Mouse (Mus musculus): ENCODE data around the gene Zfp872. TPM values are rescaled to one million over a fixed set of nuclear protein-coding genes. Genes with fewer than 3 reads are reported as not detected.
A peak's percentile ranks its signal among the peaks of the same experiment; 100 is the strongest.
"Not testable (repeated sequence)": the region's sequence is repeated elsewhere in the genome, so short reads cannot be mapped to it uniquely, and the experiment has no call there.

Gene Zfp872
- polyA plus RNA-seq, 1 experiment, result 0.52 TPM

- Histone ChIP-seq H3K27ac (replicated peaks; ENCODE audit: low read depth, low read length) (peak within 1 kb of the TSS; percentile 89), H3K4me3 (ENCODE audit: insufficient read depth, low read depth, low read length) (peak within 1 kb of the TSS; percentile 95), H3K4me1 (ENCODE audit: control insufficient read depth, insufficient read depth, insufficient read length, low read length) (no peaks in the 10 kb centered on the region)
These were observed 37.9 kb downstream of the Zfp872 start, which contains the start of gene Zfp809 for GRCm38 (mm10) chr9:22225581-22226388. Gene Zfp809, plus strand, starts transcription at chr9:22225714.

- H3K4me1 ChIP-seq (ENCODE audit: control insufficient read depth, insufficient read depth, insufficient read length, low read length); H3K27ac ChIP-seq (replicated peaks; ENCODE audit: low read depth, low read length): not testable (repeated sequence)
- H3K4me3 ChIP-seq (ENCODE audit: insufficient read depth, low read depth, low read length), result peak overlapping the region; percentile 95
These were observed 38.4 kb downstream of the Zfp872 start for GRCm38 (mm10) chr9:22226389-22226673.

- H3K4me1 ChIP-seq (ENCODE audit: control insufficient read depth, insufficient read depth, insufficient read length, low read length), result no peaks in the 10 kb centered on the region
- H3K27ac ChIP-seq (replicated peaks; ENCODE audit: low read depth, low read length), result no peak overlapping the region
- H3K4me3 ChIP-seq (ENCODE audit: insufficient read depth, low read depth, low read length), result peak overlapping the region; percentile 20; the same call in 1 of the 2 replicates
These were observed 39.0 kb downstream of the Zfp872 start for GRCm38 (mm10) chr9:22226846-22227245.

GRCm38 (mm10) chr9:22229386-22230026 lies 41.6 kb downstream of the Zfp872 start:
- H3K4me3 ChIP-seq (ENCODE audit: insufficient read depth, low read depth, low read length), result no peak overlapping the region
- no peaks in the 10 kb centered on the region for H3K4me1 ChIP-seq (ENCODE audit: control insufficient read depth, insufficient read depth, insufficient read length, low read length)
- H3K27ac ChIP-seq (replicated peaks; ENCODE audit: low read depth, low read length), result no peak overlapping the region

- H3K4me1 ChIP-seq (ENCODE audit: control insufficient read depth, insufficient read depth, insufficient read length, low read length), result no peaks in the 10 kb centered on the region
- no peak overlapping the region for H3K4me3 ChIP-seq (ENCODE audit: insufficient read depth, low read depth, low read length)
- H3K27ac ChIP-seq (replicated peaks; ENCODE audit: low read depth, low read length), result no peak overlapping the region
These were observed 42.2 kb downstream of the Zfp872 start for GRCm38 (mm10) chr9:22230061-22230460.

GRCm38 (mm10) chr9:22230556-22230955 lies 42.7 kb downstream of the Zfp872 start:
- Histone ChIP-seq H3K4me1 (ENCODE audit: control insufficient read depth, insufficient read depth, insufficient read length, low read length) (no peaks in the 10 kb centered on the region), H3K4me3 (ENCODE audit: insufficient read depth, low read depth, low read length) (no peak overlapping the region), H3K27ac (replicated peaks; ENCODE audit: low read depth, low read length) (no peak overlapping the region)

GRCm38 (mm10) chr9:22240001-22240400 lies 52.1 kb downstream of the Zfp872 start:
- Histone ChIP-seq H3K4me3 (ENCODE audit: insufficient read depth, low read depth, low read length) (no peak overlapping the region), H3K4me1 (ENCODE audit: control insufficient read depth, insufficient read depth, insufficient read length, low read length) (no peaks in the 10 kb centered on the region), H3K27ac (replicated peaks; ENCODE audit: low read depth, low read length) (no peak overlapping the region)

- Histone ChIP-seq H3K4me1 (ENCODE audit: control insufficient read depth, insufficient read depth, insufficient read length, low read length) (no peaks in the 10 kb centered on the region), H3K4me3 (ENCODE audit: insufficient read depth, low read depth, low read length) (no peak overlapping the region), H3K27ac (replicated peaks; ENCODE audit: low read depth, low read length) (no peak overlapping the region)
These were observed 56.4 kb downstream of the Zfp872 start for GRCm38 (mm10) chr9:22244242-22244641.

Other genes starting within 250 kb of the Zfp872 start
- 11.6 and 15.4 TPM in 2 replicates for gene Swsap1, start 232.3 kb upstream of the Zfp872 start, polyA plus RNA-seq (2012; ENCODE audit: insufficient read depth, insufficient read length, missing spikeins)
- 1.3 and 1.7 TPM in 2 replicates for gene Epor, start 224.6 kb upstream of the Zfp872 start, polyA plus RNA-seq (2012; ENCODE audit: insufficient read depth, insufficient read length, missing spikeins)
- gene Rgl3, start 198.6 kb upstream of the Zfp872 start, polyA plus RNA-seq (2012; ENCODE audit: insufficient read depth, insufficient read length, missing spikeins), result 9.2 and 10.4 TPM in 2 replicates
- gene Ccdc151, start 185.5 kb upstream of the Zfp872 start, polyA plus RNA-seq (2012; ENCODE audit: insufficient read depth, insufficient read length, missing spikeins), result not detected in 2 replicates
- 33.1 and 40.1 TPM in 2 replicates for gene Prkcsh, start 185.3 kb upstream of the Zfp872 start, polyA plus RNA-seq (2012; ENCODE audit: insufficient read depth, insufficient read length, missing spikeins)
- 0.91 and 2.0 TPM in 2 replicates for gene Elavl3, start 136.1 kb upstream of the Zfp872 start, polyA plus RNA-seq (2012; ENCODE audit: insufficient read depth, insufficient read length, missing spikeins)
- gene Gm49318, start 116.8 kb upstream of the Zfp872 start, polyA plus RNA-seq (2012; ENCODE audit: insufficient read depth, insufficient read length, missing spikeins), result not detected in 2 replicates
- 2.1 and 4.8 TPM in 2 replicates for gene Zfp653, start 116.7 kb upstream of the Zfp872 start, polyA plus RNA-seq (2012; ENCODE audit: insufficient read depth, insufficient read length, missing spikeins)
- 95.3 and 111 TPM in 2 replicates for gene Ecsit, start 102.7 kb upstream of the Zfp872 start, polyA plus RNA-seq (2012; ENCODE audit: insufficient read depth, insufficient read length, missing spikeins)
- 1.9 and 5.7 TPM in 2 replicates for gene Cnn1, start 88.9 kb upstream of the Zfp872 start, polyA plus RNA-seq (2012; ENCODE audit: insufficient read depth, insufficient read length, missing spikeins)
- 101 and 117 TPM in 2 replicates for gene Elof1, start 70.9 kb upstream of the Zfp872 start, polyA plus RNA-seq (2012; ENCODE audit: insufficient read depth, insufficient read length, missing spikeins)
- gene Acp5, start 52.4 kb upstream of the Zfp872 start, polyA plus RNA-seq (2012; ENCODE audit: insufficient read depth, insufficient read length, missing spikeins), result 179 and 198 TPM in 2 replicates
- 47.7 and 58.0 TPM in 2 replicates for gene Pigyl, start 31.2 kb upstream of the Zfp872 start, polyA plus RNA-seq (2012; ENCODE audit: insufficient read depth, insufficient read length, missing spikeins)
- gene Zfp809, start 37.6 kb downstream of the Zfp872 start, polyA plus RNA-seq (2012; ENCODE audit: insufficient read depth, insufficient read length, missing spikeins), result 17.4 and 22.6 TPM in 2 replicates
- gene Zfp599, start 71.8 kb downstream of the Zfp872 start, polyA plus RNA-seq (2012; ENCODE audit: insufficient read depth, insufficient read length, missing spikeins), result not detected in 2 replicates
- 2.5 and 6.3 TPM in 2 replicates for gene Zfp810, start 119.6 kb downstream of the Zfp872 start, polyA plus RNA-seq (2012; ENCODE audit: insufficient read depth, insufficient read length, missing spikeins)
- gene Anln, start 201.1 kb downstream of the Zfp872 start, polyA plus RNA-seq (2012; ENCODE audit: insufficient read depth, insufficient read length, missing spikeins), result 2.6 and 3.3 TPM in 2 replicates
- gene 9530077C05Rik, start 223.4 kb downstream of the Zfp872 start, polyA plus RNA-seq (2012; ENCODE audit: insufficient read depth, insufficient read length, missing spikeins), result not detected in 2 replicates

Measured in brown adipose tissue, adult 24 weeks (tissue).